Mouse (Mus musculus): Measurements from ENCODE around the gene Edn3.

DNA sequence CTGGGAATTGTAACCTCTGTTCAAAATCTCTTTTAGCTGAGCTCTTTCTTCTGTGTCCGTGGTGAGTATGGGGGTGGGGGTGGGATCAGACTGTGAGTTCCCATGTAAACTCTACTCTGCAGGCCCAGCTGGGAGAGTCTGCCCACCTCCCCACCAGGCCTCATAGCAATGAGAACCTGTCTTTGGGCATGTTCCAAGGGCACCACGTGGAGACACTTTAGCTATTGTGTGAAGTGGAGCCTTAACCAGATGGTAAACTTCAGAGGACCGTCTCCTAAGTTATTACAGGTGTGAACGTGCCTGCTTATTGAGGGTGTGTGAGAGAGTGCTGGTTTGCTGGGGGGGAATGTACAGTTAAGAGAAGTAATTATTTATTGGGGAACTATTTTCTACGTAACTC lies 22.5 kb downstream of the Edn3 start:
- TF ChIP-seq CTCF (IDR thresholded peaks at IDR 0.05) (no peak), EP300 (IDR thresholded peaks at IDR 0.05) (no peak)
